Mouse (Mus musculus): ENCODE measurements at regions not wholly inside any gene's neighbourhood (a gene's known extent, or its start where the extent isn't known, plus 50 kb on each side); places are given as distances from the start of the nearest gene placed in this dataset.

GRCm38 (mm10) chr8:116452806-116453205 lies 52.0 kb upstream of the Dynlrb2 start:
- intact Hi-C loops (cut with DNase I): no loop called here

GRCm38 (mm10) chr8:116451397-116451796 lies 53.4 kb upstream of the Dynlrb2 start:
- intact Hi-C loops (cut with DNase I): no loop called here
- no peak for DNase-seq

More at GRCm38 (mm10) chr8:116452806-116453205, 52.0 kb upstream of the Dynlrb2 start:
- DNase-seq: no peak

GRCm38 (mm10) chr8:116447452-116447851 lies 57.3 kb upstream of the Dynlrb2 start:
- intact Hi-C loops (cut with DNase I): no loop called here

GRCm38 (mm10) chr8:116442827-116443226 lies 61.9 kb upstream of the Dynlrb2 start:
- no peak for DNase-seq
- intact Hi-C loops (cut with DNase I): no loop called here

More at GRCm38 (mm10) chr8:116447452-116447851, 57.3 kb upstream of the Dynlrb2 start:
- no peak for DNase-seq

GRCm38 (mm10) chr8:116438895-116439294 lies 65.9 kb upstream of the Dynlrb2 start:
- intact Hi-C loops (cut with DNase I): loop anchor here (2.0 to 5.0 kb wide), 5 partner anchors 732 to 1987 kb away; partner anchors contain the start of gene Maf
- peak; percentile 73 to 84 for DNase-seq

- intact Hi-C loops (cut with DNase I): loop anchor here (5.0 kb wide), 3 partner anchors 728 to 1983 kb away; partner anchors contain the start of gene Maf
- DNase-seq: no peak
Measured at GRCm38 (mm10) chr8:116435268-116435980, 69.3 kb upstream of the Dynlrb2 start.

- intact Hi-C loops (cut with DNase I): no loop called here
- DNase-seq: peak; percentile 18
Measured at GRCm38 (mm10) chr8:116430051-116430450, 74.7 kb upstream of the Dynlrb2 start.

GRCm38 (mm10) chr8:116429649-116430048 lies 75.1 kb upstream of the Dynlrb2 start:
- intact Hi-C loops (cut with DNase I): no loop called here
- no peak for DNase-seq

- DNase-seq: peak; percentile 10 to 21
- intact Hi-C loops (cut with DNase I): loop anchor here (5.0 kb wide), 1 partner anchor 941 kb away; no protein-coding TSS in a partner anchor
Measured at GRCm38 (mm10) chr8:116422826-116423225, 81.9 kb upstream of the Dynlrb2 start.

GRCm38 (mm10) chr8:116412703-116413102 lies 92.1 kb upstream of the Dynlrb2 start:
- no peak for DNase-seq
- intact Hi-C loops (cut with DNase I): no loop called here

GRCm38 (mm10) chr8:116410041-116410440 lies 94.7 kb upstream of the Dynlrb2 start:
- no peak for DNase-seq
- intact Hi-C loops (cut with DNase I): no loop called here

GRCm38 (mm10) chr8:116409011-116409410 lies 95.8 kb upstream of the Dynlrb2 start:
- no peak for DNase-seq
- intact Hi-C loops (cut with DNase I): no loop called here

- intact Hi-C loops (cut with DNase I): no loop called here
- no peak for DNase-seq
Measured at GRCm38 (mm10) chr8:116404571-116404970, 100.2 kb upstream of the Dynlrb2 start.

GRCm38 (mm10) chr8:116403366-116403765 lies 101.4 kb upstream of the Dynlrb2 start:
- no peak for DNase-seq
- intact Hi-C loops (cut with DNase I): no loop called here

- no peak for DNase-seq
- intact Hi-C loops (cut with DNase I): no loop called here
Measured at GRCm38 (mm10) chr8:116399452-116399851, 105.3 kb upstream of the Dynlrb2 start.

- DNase-seq: no peak
- intact Hi-C loops (cut with DNase I): no loop called here
Measured at GRCm38 (mm10) chr8:116398565-116399205, 106.1 kb upstream of the Dynlrb2 start.

- no peak for DNase-seq
- intact Hi-C loops (cut with DNase I): no loop called here
Measured at GRCm38 (mm10) chr8:116385193-116385955, 119.4 kb upstream of the Dynlrb2 start.

GRCm38 (mm10) chr8:116384418-116385089 lies 120.2 kb upstream of the Dynlrb2 start:
- intact Hi-C loops (cut with DNase I): no loop called here
- no peak for DNase-seq

- peak; percentile 31 to 36 for DNase-seq
- intact Hi-C loops (cut with DNase I): no loop called here
Measured at GRCm38 (mm10) chr8:116383495-116384417, 121.0 kb upstream of the Dynlrb2 start.

All from heart, postnatal 14 days (tissue).